Mouse (Mus musculus) brain, adult 2 months (tissue): Measurements from ENCODE around the gene Pawr.

Experiments
- DNase-seq: peaks from one replicate; pipeline ENCODE4 v3.0.0; 2011; ENCODE audit warnings: low read depth, low spot score

Pawr gene

DNA sequence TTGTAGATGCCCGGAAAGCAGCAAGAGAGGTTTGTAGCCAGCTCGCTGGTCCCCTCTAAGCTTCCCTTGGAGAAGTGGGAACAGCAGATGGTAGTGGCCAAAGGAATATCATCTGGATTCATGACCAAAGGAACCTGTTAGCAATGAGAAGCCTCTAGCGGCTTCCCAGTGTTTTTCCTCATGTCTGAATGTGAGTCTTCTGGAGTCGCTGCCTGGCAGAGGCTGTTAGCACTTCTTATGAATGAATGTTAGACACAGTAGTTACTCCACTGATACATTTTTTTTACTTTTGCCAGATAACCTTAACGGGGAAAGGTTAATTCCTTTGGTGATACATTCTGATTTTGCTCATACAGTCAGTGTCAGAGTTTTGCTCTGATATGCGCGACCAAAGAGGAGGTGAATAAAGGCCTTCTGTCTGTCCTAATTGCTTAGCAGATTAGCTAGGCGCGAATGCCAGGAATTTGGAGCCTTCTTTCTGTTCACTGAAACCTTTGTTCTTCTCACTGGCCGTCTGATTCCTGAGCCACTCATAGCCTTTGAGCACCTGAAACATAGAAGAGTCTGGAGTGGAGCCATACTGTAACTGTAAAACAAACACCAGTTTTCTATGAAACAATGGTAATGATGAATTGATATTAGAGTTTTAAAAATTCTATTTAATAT lies 22.9 kb downstream of the Pawr start:
- no peak for DNase-seq

DNA sequence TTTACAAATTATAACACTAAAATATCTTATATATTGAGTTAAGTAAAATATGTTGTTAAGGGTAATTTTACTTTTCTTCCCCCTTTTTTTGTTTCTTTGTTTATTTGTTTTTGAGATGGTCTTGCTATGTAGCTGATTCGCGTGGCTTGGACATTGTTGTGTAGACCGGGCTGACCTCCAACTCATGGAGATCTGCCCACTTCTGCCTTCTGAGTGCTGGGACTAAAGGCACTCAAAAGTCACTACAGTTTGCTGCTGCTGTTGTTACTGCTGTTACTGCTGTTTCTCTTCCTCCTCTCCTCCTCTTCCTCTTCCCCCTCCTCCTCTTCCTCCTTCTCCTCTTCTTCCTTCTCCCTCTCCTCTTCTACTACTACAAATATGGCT lies 23.5 kb downstream of the Pawr start:
- DNase-seq, result no peak

DNA sequence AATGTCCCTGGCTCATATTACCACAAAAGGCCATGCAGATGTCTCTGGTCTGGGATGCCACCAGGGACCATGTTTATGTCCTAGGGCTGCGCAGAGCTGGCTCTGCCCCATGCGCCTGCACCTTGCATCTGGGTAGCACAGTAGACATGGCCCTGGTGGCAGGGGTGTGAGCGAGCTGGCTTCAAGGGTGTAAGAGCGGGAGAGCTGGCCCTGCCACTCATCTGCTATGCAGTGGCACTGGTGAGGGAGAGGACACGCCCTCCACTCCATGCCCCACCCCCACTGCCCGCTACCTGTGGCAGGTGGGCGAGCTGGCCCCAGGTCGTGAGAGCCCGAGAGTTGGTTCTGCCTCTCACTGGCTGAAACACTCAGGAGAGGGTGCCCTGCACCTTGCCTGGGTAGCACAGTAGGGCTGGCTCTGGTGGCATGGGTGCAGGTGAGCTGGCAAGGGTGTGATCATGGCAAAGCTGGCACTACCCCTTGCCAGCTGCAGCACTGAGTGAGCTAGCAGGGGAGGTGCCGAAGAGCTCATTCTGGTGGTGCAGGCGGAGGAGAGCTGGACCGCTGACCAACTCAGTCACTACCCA lies 24.8 kb downstream of the Pawr start:
- DNase-seq, result no peak

DNA sequence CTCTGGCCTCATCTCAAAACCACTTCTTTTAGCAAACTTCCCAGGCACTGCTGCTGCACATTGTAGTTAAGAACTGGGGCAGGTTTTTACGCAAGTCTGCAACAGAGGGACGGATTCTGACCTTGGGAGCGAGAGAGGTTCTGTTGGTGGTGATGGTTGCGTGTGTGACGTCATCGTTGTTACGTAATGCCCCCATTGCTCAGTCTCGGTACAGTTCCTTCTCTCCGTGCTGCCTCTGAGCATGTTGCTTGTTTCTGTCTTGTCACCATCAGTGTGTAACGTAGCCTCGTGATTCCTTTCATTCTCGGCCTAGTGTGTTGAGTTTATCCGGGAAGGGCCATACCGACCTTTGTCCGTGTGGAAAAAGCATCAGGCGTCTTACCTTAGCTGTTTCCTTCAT lies 28.1 kb downstream of the Pawr start:
- no peak for DNase-seq

DNA sequence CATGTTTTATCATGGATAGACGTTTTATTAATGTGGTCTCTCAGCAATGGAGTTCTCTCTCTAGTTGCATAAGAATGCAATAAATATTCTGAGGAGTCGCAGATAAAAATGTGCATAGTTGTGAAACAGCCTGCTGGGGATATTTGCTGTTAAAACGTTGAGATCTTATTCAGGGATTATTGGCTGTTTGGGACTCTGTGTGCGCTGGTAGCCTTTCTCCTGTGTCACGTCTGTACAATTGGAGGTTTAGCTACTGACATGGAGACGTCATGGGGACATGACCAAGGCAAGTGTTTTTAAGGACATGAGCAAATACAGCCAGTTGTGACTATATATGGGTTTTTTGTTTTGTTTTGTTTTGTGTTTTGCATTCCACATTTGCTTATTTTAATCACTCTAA lies 28.9 kb downstream of the Pawr start:
- DNase-seq, result no peak

DNA sequence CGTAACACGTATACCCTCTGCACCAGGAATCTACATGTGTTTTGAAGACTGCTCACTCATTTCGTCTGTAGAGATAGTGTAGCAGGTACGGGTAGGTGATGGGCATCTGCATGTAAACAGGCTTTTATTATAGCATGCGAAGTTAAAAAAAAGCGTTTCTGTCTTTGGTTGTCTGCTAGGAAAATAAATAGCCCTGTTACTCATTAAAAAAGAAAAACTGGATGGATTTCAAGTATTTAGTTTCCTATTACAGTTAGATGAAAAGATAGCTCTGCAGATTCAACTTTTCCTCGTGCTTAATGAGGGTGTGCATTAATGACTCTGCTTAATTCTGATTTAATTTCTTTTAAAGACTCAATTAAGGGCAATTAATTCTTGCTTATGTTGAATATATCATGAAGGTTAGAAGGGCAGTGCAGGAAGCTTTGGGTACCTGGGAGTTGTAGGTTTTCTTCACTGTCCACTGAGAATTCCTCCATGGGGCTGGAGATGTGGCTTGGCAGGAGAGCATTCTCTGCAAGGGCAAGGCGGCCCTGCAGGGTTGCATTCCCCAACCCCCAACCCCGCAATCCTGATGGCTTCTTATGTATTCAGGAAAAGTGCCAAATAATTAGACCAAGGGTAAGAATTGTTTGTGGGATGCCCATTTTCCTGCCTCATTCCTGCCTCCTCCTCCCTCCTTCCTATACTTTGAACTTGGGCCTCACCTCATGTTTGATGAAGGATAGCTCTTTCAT lies 29.7 kb downstream of the Pawr start:
- DNase-seq, result no peak

DNA sequence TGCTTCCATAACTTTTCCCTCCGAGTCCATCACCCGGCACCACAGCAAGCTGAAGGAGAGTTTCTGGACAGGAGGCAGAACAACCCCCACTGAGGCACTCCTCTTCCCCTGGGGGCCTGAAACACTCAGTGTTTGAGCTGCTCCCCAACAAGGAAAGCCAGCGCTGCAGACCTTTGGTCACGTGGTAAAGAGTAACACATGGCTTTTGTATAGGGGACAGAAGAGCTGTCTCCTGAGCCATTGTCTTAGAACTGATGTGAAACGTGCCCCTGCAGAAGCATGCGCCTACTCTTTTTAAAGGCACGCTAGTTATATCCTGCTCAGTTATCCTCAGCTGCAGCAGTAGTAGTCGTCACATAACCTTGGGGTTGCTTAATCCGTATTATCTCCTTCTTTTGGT lies 32.0 kb downstream of the Pawr start:
- no peak for DNase-seq

DNA sequence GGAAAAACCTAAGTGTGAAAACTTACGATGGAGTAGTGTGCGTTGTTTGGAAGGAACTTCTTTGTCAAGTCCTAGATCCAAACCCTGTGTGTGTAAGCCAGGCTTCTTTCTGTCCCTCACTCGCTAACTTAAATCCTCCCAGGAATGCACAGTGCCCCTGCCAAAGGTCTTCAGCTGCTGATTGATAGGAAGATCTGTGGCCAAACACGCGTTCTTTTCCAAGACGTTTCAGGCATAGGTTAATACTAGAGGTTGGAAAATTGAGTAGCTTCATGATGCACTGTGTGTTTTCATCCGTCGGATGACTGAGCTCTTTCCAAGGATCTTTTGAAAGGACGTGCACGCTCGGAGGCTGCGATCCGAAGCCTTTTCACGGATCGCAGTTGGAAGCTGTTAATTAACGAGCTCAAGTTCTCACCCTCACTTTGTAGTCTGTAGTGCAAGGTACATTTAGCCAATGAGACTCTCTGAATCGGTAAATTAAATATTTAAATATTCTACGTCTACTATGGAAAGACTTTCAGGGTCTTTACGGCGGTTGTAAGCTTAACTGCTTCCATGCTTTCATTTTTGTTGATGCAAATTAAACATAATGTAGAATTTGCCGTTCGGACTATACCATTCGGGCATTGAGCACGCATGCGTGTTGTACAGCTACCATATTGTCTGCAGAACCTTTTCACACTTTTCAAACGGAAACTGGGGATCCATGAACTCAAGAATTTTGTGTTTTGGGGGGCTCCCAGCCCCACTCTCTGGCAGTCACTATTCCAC lies 33.2 kb downstream of the Pawr start:
- DNase-seq, result no peak

DNA sequence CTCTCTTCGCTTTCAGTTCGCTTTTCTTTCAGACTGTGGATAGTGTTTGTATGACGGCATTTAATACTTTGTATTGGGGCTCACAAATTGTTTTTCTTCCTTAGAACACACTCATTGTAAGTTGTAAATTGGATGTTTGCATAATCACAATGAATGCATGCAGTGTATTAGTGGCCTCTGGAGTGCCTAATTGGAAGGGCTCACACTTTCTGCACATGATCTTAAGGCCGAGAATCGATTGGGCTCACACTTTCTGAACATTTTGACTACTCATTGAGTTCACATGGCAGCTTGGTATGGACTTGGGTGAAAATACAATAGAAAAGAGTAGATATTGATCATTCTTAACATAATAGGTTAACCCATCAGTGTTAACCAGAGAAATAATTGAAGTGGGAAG lies 34.3 kb downstream of the Pawr start:
- no peak for DNase-seq

DNA sequence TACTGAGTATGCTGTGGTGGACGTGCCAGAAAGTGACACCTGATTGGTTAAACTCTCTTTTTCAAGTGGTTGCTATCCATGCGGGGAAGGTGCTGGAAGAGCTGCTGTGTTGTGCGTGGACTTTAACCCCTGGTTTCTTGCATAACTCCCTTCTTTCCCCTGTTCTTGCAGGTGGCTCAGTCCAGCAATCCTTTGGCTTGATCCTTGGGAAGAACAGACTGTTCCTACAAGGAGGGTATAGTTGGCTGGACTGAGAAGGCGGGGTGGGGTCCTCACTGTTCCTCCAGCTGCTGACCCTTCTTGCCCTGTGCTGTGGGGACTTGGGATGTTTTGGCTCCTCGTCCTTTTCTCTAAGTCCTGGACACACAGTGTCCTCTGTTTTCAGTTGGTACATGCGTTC lies 36.4 kb downstream of the Pawr start:
- no peak for DNase-seq

DNA sequence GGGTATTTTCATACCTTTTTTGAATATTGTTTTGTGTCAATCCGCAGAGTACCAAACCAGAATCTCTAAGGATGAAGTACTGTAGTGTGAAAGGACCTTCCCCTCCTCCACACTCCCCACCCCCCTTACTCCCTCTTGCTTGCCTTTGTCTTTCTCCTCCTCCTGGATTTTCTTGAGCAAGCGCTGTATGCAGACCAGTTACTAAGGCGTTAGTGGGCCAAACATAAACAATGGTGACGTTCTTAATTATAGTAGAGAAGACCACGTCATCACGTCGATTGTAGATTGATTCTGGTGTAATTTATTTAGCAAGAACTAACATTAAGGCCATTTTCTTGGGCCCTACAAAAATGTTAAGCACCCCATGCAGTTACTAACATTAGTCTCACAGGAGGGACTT lies 40.3 kb downstream of the Pawr start:
- no peak for DNase-seq

DNA sequence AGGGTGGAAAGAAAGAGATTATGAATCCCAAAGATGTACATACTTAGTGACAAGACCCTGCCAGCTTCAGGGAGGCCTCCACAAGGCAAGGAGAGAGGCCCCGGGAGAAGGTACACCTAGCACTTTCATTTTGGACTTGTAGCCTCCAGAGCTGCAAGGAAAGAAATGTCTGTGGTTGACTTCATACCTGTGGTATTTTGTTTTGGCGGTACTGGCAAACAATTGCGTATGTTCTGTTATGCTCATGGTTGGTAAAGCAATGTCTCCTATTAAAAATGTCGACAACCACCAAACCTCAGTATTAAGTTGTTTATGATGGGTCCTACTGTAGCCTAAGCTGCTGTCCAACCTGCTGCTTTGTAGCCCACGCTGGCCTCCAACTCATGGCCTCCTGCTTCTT lies 40.9 kb downstream of the Pawr start:
- DNase-seq, result no peak

DNA sequence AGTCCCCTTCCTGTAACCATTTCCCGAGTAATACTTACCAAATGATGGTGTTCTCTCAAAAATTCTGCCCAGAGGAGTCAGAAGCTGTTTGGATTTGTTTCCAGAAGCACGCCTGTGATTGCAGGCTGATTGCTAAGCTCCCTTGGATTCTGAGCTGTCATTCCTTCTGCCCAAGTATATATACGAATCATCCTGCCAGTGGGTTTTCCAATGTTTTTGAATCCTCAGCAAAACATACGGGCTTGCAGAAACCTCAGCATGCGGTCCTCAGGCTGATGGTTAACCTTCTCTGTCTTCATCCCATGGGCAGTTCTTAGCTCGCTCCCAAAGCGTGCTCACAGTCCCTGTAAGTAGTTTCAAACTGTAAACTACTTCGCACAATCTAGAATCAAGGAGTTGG lies 43.9 kb downstream of the Pawr start:
- DNase-seq, result no peak

DNA sequence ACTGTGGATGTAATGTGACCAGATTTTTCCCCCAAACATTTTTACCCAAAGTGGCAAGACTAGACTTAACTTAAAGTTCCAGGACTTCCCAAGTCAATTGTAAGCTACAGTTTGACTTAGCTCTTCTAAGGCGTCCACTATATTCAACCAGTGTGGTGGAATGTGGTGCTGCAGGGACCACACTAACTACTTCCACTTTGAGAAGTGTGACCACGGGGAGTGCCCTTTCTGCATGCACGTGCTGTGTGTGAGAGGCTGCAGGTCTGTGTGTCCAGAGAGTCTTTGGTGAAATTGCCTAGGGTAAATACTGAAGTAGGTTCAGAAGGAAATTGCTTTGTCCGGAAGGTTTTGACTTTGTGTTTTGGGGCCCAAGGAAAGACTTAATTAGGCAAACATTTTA lies 44.4 kb downstream of the Pawr start:
- DNase-seq, result no peak

DNA sequence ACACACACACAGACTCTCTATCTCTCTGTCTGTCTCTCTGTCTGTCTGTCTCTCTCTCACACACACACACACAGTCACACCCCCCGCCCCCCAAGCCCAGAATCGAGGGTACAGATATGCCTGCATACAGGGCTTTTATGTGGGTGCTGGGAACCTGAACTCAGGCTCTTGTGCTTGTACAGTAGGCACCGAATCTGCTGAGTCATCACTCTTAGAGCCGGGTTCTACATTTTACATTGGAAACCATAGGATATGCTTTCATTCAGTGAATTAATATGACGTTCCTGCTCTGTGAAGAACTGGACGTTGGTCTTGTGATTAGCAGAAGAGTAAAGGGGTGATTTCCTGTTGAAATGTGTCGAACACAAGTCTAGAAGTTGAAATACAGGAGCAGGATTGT lies 45.4 kb downstream of the Pawr start:
- no peak for DNase-seq

DNA sequence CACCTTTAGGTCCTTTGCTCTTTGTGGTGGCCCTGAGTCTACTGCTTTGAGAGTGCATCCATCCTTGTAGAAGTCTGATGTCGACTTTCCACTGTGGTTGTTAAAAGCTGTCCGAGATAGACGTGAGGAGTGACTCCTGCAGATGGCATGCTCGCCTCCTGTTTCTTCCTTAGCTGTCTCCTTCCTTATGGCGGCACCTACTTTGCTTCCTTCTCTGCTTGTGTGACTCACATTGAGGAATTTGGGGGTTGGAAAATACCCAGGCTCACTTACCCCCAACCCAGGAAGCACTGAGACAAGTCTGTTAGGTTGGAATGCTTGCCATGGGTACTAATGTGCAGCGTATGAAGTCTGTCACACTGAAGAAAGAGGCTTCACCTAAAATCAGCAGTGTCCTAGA lies 46.1 kb downstream of the Pawr start:
- DNase-seq, result peak; percentile 36

DNA sequence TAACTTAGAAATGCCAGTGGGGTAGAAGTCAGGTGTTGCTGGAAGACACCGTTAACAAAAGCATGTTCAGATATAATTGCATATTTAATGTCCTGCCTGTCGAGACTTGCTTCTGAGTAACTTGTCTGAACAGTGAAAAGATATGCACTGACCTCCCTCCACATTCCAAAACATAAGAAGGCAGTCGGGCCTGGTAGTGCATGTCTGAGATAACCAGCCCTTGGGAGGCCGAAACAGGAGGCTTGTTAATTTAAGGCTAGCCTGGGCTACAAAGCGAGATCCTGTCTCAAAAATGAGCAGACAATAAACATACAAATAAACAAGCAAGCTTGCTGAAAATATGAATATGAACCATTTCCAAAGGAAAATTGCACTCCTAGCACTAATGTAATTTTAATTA lies 46.6 kb downstream of the Pawr start:
- DNase-seq, result no peak

DNA sequence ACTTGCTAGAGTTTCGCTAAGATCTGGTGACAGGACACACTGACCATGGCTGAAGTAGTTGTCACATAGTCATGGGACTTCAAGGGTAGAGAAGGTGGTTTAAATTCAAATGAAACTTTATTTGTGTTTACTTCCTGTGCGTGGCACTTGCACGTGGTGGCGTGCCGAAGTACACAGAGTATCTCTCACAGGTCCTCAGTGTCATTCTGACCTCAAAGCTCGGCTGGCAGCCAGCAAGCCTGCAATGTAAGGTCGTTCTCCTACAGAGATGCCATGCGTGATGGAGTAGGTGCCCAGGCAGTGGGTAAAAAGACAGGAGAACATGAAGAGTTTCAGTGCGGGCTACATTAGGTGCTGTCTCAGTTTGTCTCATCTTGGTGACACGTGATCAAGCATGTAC lies 48.8 kb downstream of the Pawr start:
- DNase-seq, result no peak

DNA sequence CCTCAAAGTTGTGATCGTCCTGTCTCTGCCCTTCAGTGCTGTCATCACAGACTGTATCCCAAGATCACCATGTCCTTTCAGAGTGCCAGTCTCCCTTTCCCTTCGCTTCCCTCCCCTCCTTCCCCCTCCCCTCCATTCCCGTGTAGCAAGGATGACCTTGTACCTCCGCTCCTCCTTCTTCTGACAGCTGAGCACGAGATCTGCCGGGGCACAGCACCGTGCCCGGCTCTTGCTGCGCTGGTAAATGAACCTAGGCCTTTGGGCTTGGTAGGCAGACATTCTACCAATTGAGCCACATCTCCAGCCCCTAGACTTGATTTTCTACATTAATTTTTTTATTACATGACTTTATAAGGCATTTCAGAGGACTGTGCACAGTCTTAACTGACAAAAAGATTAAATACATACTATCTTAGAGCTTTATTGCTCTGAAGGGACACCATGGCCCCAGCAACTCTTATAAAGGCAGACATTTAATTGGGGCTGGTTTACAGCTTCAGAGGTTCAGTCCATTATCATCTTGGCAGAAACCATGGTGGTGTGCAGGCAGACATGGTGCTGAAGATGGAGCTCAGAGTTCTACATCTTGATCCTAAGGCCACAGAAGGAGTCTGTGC lies 52.3 kb downstream of the Pawr start:
- DNase-seq, result no peak

DNA sequence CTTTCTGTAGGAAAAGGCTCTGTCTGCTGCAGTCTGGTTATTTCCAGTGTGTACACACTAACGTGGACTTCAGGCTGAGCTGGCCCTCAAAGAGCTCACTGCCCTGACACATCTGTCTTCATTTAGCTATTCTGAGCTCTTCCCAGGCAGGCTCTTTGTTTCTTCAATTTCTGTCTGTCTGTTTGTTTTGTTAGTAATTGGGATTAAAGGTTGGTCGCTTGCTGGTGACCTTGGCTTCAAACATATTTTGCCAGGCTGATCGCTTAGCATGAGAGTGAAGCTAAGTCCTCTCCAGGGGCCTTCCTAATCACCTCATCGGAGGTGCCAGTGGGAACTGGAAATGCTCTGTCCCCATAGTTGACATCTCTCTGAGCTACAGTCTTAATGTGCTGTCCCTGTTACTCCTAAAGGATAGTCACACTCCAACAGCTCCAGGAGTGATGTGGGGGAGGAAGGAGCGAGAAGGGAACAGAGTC lies 53.6 kb downstream of the Pawr start:
- DNase-seq, result peak; percentile 34

DNA sequence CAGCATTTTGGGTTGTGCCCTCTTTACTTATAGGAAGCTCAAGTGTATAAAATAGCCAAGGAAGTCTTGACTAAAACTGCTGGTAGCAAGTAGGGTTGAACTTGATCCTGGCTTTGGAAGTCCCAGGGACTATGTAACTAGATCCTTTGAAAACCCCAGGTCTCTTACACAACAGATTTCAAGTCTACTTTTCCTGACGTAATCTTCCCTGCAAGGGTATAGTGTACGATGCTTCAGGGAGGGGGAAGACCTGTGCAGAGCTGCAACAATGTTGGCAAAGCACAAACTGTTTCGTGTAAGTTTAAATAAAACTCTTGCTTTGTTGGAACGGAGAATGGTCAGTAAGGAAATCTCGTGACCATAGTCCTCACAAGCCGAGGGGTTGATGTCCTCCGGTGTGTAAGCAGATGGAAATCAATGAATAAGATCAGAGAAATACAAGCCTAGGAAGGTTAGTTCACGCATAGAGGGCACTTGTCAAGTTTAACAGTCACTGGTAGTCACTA lies 56.5 kb downstream of the Pawr start:
- DNase-seq, result no peak
